Mouse (Mus musculus): ENCODE results near the gene Dazap1. TPM values are rescaled to one million over a fixed set of nuclear protein-coding genes. Genes with fewer than 3 reads are reported as not detected.

The Dazap1 gene
- polyA plus RNA-seq, 1 experiment from 2014 or later, result 21.8 TPM

DNA sequence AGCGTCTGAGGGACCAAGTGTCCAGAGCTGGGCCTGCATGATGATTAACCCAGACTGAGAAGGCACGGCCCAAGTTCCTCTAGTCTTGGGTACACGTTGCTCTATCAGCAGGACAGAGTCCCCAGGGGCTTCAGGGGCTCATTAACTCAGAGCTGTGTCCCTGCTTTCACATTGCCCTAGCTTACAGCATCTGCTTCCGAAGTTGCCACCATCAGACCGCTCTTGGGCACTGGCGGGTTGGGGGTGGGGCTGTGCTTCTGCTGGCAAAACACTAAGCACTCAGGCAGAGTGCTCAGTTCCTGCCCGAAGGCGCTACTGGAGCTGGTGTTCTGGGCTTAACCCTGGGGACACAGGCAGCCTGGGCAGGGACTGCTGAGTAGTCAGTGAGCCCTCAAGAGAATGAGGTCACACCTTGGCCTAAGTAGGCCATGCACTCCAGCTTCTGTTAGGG lies 20.7 kb downstream of the Dazap1 start:
- Histone ChIP-seq H3K4me2 (ENCODE audit: low read depth, low read length) (no peak overlapping the region), H3K9ac (replicated peaks) (0 out of 2 replicates have a peak overlapping the region, but pooled peaks have one; percentile 30), H3K4me1 (ENCODE audit: insufficient read depth) (peaks cover 26% of the 10 kb centered on the region), H3K27me3 (ENCODE audit: insufficient read depth, low read length) (no peaks in the 10 kb centered on the region), H3K36me3 (replicated peaks; ENCODE audit: insufficient read depth, low read length) (peaks cover 80% of the 10 kb centered on the region), H3K4me3 (ENCODE audit: low read depth, low read length) (no peak overlapping the region), H3K9me3 (ENCODE audit: low read length) (no peaks in the 10 kb centered on the region), H3K27ac (ENCODE audit: low read depth) (peak overlapping the region; percentile 59)
- WGBS (ENCODE audit: insufficient replicate concordance), result 61% methylated on average over 8 of the region's 8 CpGs
- DNase-seq (peak; percentile 63), ATAC-seq (peak; percentile 47)
- no peak for TF ChIP-seq EP300 (IDR thresholded peaks at IDR 0.05; ENCODE audit: low read depth)
- no peak for TF ChIP-seq CTCF (IDR thresholded peaks at IDR 0.05; ENCODE audit: low read depth)

DNA sequence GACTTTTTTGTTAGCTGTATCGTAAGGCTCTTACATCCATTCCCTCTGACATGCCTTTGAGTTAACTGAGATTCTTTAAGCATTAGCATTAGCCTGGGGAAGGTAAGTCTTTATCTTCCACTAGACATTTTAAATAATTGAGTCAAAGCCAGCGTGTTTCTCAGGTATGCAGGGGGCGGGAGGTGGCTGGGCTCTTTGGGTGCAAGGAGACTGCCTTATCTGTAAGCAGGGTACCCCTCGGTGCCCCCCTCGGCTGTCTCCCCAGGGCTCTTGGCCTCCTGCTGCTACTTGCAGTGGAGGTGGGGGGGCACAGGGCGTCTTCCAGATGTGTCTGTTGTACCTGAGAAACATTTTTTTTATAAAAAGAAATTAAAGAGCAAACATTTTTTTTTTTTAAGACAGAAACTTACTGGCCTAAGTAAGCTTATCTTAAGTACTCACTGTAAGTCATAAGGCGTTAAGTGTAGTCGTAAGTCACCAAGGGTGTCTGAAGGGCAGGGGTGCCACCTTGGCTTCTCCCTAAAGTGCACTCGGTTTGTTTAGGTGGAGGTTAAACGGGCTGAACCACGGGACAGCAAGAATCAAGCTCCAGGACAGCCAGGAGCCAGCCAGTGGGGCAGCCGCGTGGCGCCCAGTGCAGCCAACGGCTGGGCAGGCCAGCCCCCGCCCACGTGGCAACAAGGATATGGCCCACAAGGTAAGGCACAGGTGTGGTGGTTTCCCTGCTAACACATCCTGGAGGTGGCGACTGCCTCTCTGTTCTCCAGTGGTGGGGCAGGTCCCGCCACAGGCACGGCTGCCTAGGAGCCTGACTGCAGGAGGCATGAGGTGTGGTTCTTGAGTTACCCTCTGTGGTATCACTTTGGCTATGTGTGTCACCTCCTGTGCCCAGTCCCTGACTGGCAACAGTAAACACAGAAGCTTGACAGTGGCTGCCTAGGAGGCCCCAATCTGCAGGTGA lies 21.5 kb downstream of the Dazap1 start:
- peaks cover 26% of the 10 kb centered on the region for H3K4me1 ChIP-seq (ENCODE audit: insufficient read depth)
- H3K4me3 ChIP-seq (ENCODE audit: low read depth, low read length), result no peak overlapping the region
- 84% methylated on average over 20 of the region's 20 CpGs for WGBS (ENCODE audit: insufficient replicate concordance)
- H3K27ac ChIP-seq (ENCODE audit: low read depth), result peak overlapping the region; percentile 59
- peaks cover 77% of the 10 kb centered on the region for H3K36me3 ChIP-seq (replicated peaks; ENCODE audit: insufficient read depth, low read length)
- no peaks in the 10 kb centered on the region for H3K9me3 ChIP-seq (ENCODE audit: low read length)
- ATAC-seq, result no peak
- TF ChIP-seq CTCF (IDR thresholded peaks at IDR 0.05; ENCODE audit: low read depth) (no peak), EP300 (IDR thresholded peaks at IDR 0.05; ENCODE audit: low read depth) (no peak)
- no peak for DNase-seq
- peak overlapping the region; percentile 30; the same call in 1 of the 2 replicates for H3K9ac ChIP-seq (replicated peaks)
- H3K4me2 ChIP-seq (ENCODE audit: low read depth, low read length), result no peak overlapping the region
- H3K27me3 ChIP-seq (ENCODE audit: insufficient read depth, low read length), result no peaks in the 10 kb centered on the region

DNA sequence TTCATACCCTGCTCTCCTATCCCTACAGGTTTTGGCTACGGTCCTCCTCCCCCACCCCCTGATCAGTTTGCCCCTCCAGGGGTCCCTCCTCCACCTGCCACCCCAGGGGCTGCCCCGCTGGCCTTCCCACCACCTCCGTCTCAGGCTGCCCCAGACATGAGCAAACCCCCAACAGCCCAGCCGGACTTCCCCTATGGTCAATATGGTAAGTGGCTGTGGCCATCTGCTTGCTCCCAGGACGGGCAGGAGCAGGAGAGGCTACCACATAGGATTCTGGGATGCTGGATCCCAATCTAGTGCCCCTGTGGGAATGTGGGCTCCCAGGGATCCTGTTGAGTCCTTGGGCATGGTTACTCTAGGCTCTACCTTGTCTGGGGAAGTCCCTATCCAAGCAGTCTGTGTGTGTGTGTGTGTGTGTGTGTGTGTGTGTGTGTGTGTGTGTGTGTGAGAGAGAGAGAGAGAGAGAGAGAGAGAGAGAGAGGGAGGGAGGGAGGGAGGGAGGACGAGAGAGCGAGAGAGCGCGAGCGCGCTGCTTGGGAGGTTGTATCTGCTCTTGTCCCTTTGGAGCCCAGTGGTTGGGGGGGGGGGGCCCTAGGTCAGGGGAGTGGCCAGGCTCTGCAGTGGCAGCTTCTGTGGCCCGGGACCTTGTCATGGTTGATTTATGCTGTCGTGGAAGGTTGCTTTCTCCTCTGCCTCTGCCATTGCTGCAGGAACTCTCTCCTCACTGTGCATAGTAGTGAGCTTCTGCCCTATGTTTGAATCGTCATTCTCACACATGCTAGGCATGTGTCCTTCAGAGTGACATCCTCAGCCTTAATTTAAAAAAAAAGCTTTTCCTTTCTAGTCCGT lies 24.2 kb downstream of the Dazap1 start:
- H3K27ac ChIP-seq (ENCODE audit: low read depth), result no peak overlapping the region
- 82% methylated on average over 12 of the region's 15 CpGs for WGBS (ENCODE audit: insufficient replicate concordance)
- H3K9me3 ChIP-seq (ENCODE audit: low read length), result no peaks in the 10 kb centered on the region
- H3K4me3 ChIP-seq (ENCODE audit: low read depth, low read length), result no peak overlapping the region
- no peak overlapping the region for H3K9ac ChIP-seq (replicated peaks)
- H3K36me3 ChIP-seq (replicated peaks; ENCODE audit: insufficient read depth, low read length), result peaks cover 58% of the 10 kb centered on the region
- ATAC-seq, result no peak
- no peak overlapping the region for H3K4me2 ChIP-seq (ENCODE audit: low read depth, low read length)
- TF ChIP-seq EP300 (IDR thresholded peaks at IDR 0.05; ENCODE audit: low read depth), result no peak
- TF ChIP-seq CTCF (IDR thresholded peaks at IDR 0.05; ENCODE audit: low read depth), result no peak
- no peak for DNase-seq
- peaks cover 22% of the 10 kb centered on the region for H3K4me1 ChIP-seq (ENCODE audit: insufficient read depth)
- H3K27me3 ChIP-seq (ENCODE audit: insufficient read depth, low read length), result no peaks in the 10 kb centered on the region

GRCm38 (mm10) chr10:80288097-80288496 lies 26.8 kb downstream of the Dazap1 start:
- ATAC-seq (no peak), DNase-seq (no peak)
- H3K4me3 ChIP-seq (ENCODE audit: low read depth, low read length), result no peak overlapping the region
- peaks cover 2% of the 10 kb centered on the region for H3K4me1 ChIP-seq (ENCODE audit: insufficient read depth)
- no peak overlapping the region for H3K27ac ChIP-seq (ENCODE audit: low read depth)
- TF ChIP-seq CTCF (IDR thresholded peaks at IDR 0.05; ENCODE audit: low read depth) (no peak), EP300 (IDR thresholded peaks at IDR 0.05; ENCODE audit: low read depth) (no peak)
- no peaks in the 10 kb centered on the region for H3K27me3 ChIP-seq (ENCODE audit: insufficient read depth, low read length)
- WGBS (ENCODE audit: insufficient replicate concordance), result 92% methylated on average over 12 of the region's 12 CpGs
- no peak overlapping the region for H3K4me2 ChIP-seq (ENCODE audit: low read depth, low read length)
- H3K9me3 ChIP-seq (ENCODE audit: low read length), result no peaks in the 10 kb centered on the region
- no peak overlapping the region for H3K9ac ChIP-seq (replicated peaks)
- H3K36me3 ChIP-seq (replicated peaks; ENCODE audit: insufficient read depth, low read length), result peaks cover 46% of the 10 kb centered on the region

DNA sequence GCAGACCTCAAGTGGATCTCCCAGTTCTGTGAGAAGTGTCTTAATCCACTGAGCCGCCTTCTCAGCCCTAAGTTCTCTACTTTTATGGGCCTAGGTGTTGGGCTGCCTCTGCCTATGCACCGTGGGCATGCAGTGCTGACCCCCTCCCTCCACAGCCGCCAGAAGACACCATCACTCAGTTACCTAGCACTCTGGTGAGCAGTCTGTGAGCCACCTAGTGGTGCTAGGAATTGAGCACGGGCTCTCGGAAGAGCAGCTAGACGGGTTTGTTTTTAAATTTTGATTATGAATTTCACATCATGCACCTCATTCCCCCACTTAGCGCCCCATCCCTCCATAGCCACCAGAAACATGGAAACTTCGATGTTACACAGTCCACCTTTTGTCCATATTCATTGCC lies 27.4 kb downstream of the Dazap1 start:
- ATAC-seq, result no peak
- Histone ChIP-seq H3K4me2 (ENCODE audit: low read depth, low read length) (no peak overlapping the region), H3K27ac (ENCODE audit: low read depth) (no peak overlapping the region), H3K9me3 (ENCODE audit: low read length) (no peaks in the 10 kb centered on the region), H3K9ac (replicated peaks) (no peak overlapping the region), H3K4me3 (ENCODE audit: low read depth, low read length) (no peak overlapping the region), H3K36me3 (replicated peaks; ENCODE audit: insufficient read depth, low read length) (peaks cover 40% of the 10 kb centered on the region), H3K27me3 (ENCODE audit: insufficient read depth, low read length) (no peaks in the 10 kb centered on the region), H3K4me1 (ENCODE audit: insufficient read depth) (peaks cover 6% of the 10 kb centered on the region)
- 74% methylated on average over 8 of the region's 8 CpGs for WGBS (ENCODE audit: insufficient replicate concordance)
- TF ChIP-seq CTCF (IDR thresholded peaks at IDR 0.05; ENCODE audit: low read depth) (peak; percentile 30; the same call in 1 of the 2 replicates), EP300 (IDR thresholded peaks at IDR 0.05; ENCODE audit: low read depth) (no peak)
- DNase-seq, result no peak
